In genomic region chr10:85651706-85652105, GRCm38 (mm10) we compare ENCODE assay signal across 8 mouse cellular contexts.
DNase-seq lines count a peak whose midpoint lies in the region; ATAC-seq and TF ChIP-seq lines count a peak whose summit lies in the region.

No protein-coding gene starts in this region.

- WGBS in limb, embryonic 11.5 days, result 30% methylated on average over 7 of the region's 7 CpGs
- 40% methylated on average over 7 of the region's 7 CpGs for WGBS in thymus, adult 2 months

- DNase-seq in A20 (ENCODE audit: low read depth, low spot score) (peak; percentile 47), R1 (ENCODE audit: low read depth, low spot score) (peak; percentile 88)
- peak; percentile 4 to 16 for DNase-seq in kidney, adult 8-10 months
- DNase-seq in limb, embryonic 11.5 days (ENCODE audit: low spot score), result peak; percentile 71
- DNase-seq in naive thymus-derived CD4-positive, alpha-beta T cell, adult 2 months (ENCODE audit: low read depth), result peak; percentile 64
- DNase-seq in thymus, adult 2 months, result peak; percentile 40

- TF ChIP-seq POLR2A in cortical plate, adult 2 months (IDR thresholded peaks at IDR 0.05; ENCODE audit: extremely low read depth, insufficient read depth, low read length), result no peak
- no peak for TF ChIP-seq POLR2A in thymus, adult 2 months (IDR thresholded peaks at IDR 0.05; ENCODE audit: control insufficient read depth, extremely low read depth, insufficient read depth, low read length, poor library complexity)

- no peaks in the 10 kb centered on the region for H3K27me3 ChIP-seq in limb, embryonic 11.5 days (ENCODE audit: control insufficient read depth, insufficient read depth, low read length)
- H3K27me3 ChIP-seq in thymus, adult 2 months (ENCODE audit: control insufficient read depth, insufficient read depth, low read length), result no peaks in the 10 kb centered on the region

- peak; percentile 83 for ATAC-seq in granulocyte monocyte progenitor cell, adult 5-6 weeks (replicated peaks; ENCODE audit: poor library complexity, severe bottlenecking)
- ATAC-seq in limb, embryonic 11.5 days (ENCODE audit: insufficient number of reproducible peaks, low FRiP score, low TSS enrichment, low read depth), result peak; percentile 26; the same call in 1 of the 2 replicates

- no peak overlapping the region for H3K9ac ChIP-seq in limb, embryonic 11.5 days (ENCODE audit: low read length)

- H3K4me1 ChIP-seq in cortical plate, adult 2 months (ENCODE audit: control insufficient read depth, insufficient read depth, low read length), result no peaks in the 10 kb centered on the region
- H3K4me1 ChIP-seq in limb, embryonic 11.5 days (ENCODE audit: control insufficient read depth, insufficient read depth, low read length), result no peaks in the 10 kb centered on the region
- no peaks in the 10 kb centered on the region for H3K4me1 ChIP-seq in thymus, adult 2 months (replicated peaks; ENCODE audit: control insufficient read depth, insufficient read depth, low read length)

- H3K9me3 ChIP-seq in limb, embryonic 11.5 days (ENCODE audit: control insufficient read depth, low read length), result no peaks in the 10 kb centered on the region

- no peak overlapping the region for H3K27ac ChIP-seq in cortical plate, adult 2 months (ENCODE audit: insufficient read depth, low read length)
- no peak overlapping the region for H3K27ac ChIP-seq in limb, embryonic 11.5 days (replicated peaks; ENCODE audit: low read depth, low read length)
- no peak overlapping the region for H3K27ac ChIP-seq in thymus, adult 2 months (ENCODE audit: control insufficient read depth, insufficient read depth, low read length)

- peak; percentile 81 for TF ChIP-seq CTCF in cortical plate, adult 2 months (IDR thresholded peaks at IDR 0.05; ENCODE audit: extremely low read depth, insufficient read depth, low read length)
- TF ChIP-seq CTCF in thymus, adult 2 months (IDR thresholded peaks at IDR 0.05; ENCODE audit: borderline replicate concordance, control insufficient read depth, extremely low read depth, insufficient read depth, low read length, poor library complexity), result peak; percentile 48; the same call in 1 of the 2 replicates

- no peak overlapping the region for H3K4me3 ChIP-seq in cortical plate, adult 2 months (ENCODE audit: insufficient read depth, low read length)
- no peak overlapping the region for H3K4me3 ChIP-seq in limb, embryonic 11.5 days (ENCODE audit: low read depth, low read length)
- H3K4me3 ChIP-seq in thymus, adult 2 months (ENCODE audit: control insufficient read depth, insufficient read depth, low read length), result no peak overlapping the region

- peak overlapping the region; percentile 17; the same call in 1 of the 2 replicates for H3K4me2 ChIP-seq in limb, embryonic 11.5 days (ENCODE audit: low read depth, severe bottlenecking)

- H3K36me3 ChIP-seq in limb, embryonic 11.5 days (ENCODE audit: control insufficient read depth, insufficient read depth, low read length), result no peaks in the 10 kb centered on the region
- H3K36me3 ChIP-seq in thymus, adult 2 months (ENCODE audit: control insufficient read depth, insufficient read depth, low read length), result no peaks in the 10 kb centered on the region

Comparison
In these comparisons a context has a peak if more than half of its experiments do, and no peak if none do; other contexts are left out.
1. DNase-seq: peak in every context shown above with its lines; median percentile 88 in R1; 71 in limb, embryonic 11.5 days; 64 in naive thymus-derived CD4-positive, alpha-beta T cell, adult 2 months; 47 in A20; 40 in thymus, adult 2 months; 10 in kidney, adult 8-10 months.